Mouse (Mus musculus) layer of hippocampus, postnatal 10 days (tissue): ENCODE measurements around the gene Krt9. TPM values are rescaled to one million over a fixed set of nuclear protein-coding genes. Genes with fewer than 3 reads are reported as not detected.
A peak's percentile ranks its signal among the peaks of the same experiment; 100 is the strongest.

Experiments
- DNase-seq, 2 experiments: peaks; one replicate each; pipeline ENCODE4 v3.0.0; 2021; ENCODE audit warnings: low spot score in 2 of 2
- total RNA-seq, 2 experiments: library from RNA; stranded (reverse); gene quantifications; 2 replicates each; pipeline ENCODE4 v1.2.3; 2021

Krt9 gene
- total RNA-seq, 2 experiments from 2014 or later, result 1.1 to 1.2 TPM

GRCm38 (mm10) chr11:100155497-100156255 lies 37.4 kb downstream of the Krt9 start:
- DNase-seq, result no peak

- DNase-seq, result no peak
These were observed 44.3 kb downstream of the Krt9 start, which contains the start of gene Krt19 for GRCm38 (mm10) chr11:100148615-100149330. TSS of gene Krt19 (minus strand) at chr11:100148665.

- no peak for DNase-seq
These were observed 45.3 kb downstream of the Krt9 start for GRCm38 (mm10) chr11:100147566-100148353.

- no peak for DNase-seq
These were observed 47.0 kb downstream of the Krt9 start for GRCm38 (mm10) chr11:100145858-100146560.

DNA sequence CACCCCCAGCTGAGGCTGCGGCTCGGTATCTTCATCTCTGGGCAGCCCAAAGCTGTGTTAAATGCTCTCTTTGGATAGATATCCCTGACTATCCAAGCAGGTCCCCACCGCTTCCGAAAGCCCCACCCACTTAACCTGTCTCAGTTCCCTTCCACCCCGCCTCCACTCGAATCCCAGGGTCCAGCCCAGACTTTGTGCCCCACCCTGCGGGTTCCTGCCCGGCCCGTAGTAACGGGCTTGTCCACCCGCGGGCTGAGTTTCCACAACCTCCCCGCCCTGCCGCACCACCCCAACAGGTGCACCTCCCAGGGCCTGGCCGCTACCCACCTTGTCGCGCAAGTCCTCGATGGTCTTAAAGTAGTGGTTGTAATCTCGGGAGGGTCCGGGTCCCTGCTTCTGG lies 47.9 kb downstream of the Krt9 start:
- DNase-seq, result no peak

DNA sequence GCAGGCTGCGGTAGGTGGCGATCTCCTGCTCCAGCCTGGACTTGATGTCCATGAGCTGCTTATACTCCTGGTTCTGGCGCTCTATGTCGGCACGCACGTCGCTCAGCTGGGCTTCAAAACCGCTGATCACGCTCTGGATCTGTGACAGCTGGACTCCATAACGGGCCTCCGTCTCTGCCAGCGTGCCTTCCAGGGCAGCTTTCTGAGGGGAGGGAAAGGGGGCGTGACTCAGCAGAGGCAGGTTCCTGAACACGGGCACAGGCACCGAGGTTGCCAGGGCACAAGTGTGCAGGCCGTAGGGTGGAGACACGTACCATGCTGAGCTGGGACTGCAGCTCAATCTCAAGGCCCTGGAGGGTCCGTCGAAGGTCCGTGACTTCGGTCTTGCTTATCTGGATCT lies 52.1 kb downstream of the Krt9 start:
- DNase-seq, result peak; percentile 14 to 20

- DNase-seq, result no peak
These were observed 53.7 kb downstream of the Krt9 start for GRCm38 (mm10) chr11:100139391-100139790.

- no peak for DNase-seq
These were observed 54.2 kb downstream of the Krt9 start for GRCm38 (mm10) chr11:100138809-100139208.

GRCm38 (mm10) chr11:100137693-100138092 lies 55.4 kb downstream of the Krt9 start:
- DNase-seq, result peak in 1 of 2 experiments; percentile 22

Other genes with a start within 250 kb of the Krt9 start
- not detected for gene Krtap9-5, start 244.8 kb downstream of the Krt9 start, total RNA-seq
- gene Krtap29-1, start 214.2 kb downstream of the Krt9 start, total RNA-seq, result not detected
- not detected for gene Krtap16-1, start 206.6 kb downstream of the Krt9 start, total RNA-seq
- gene Krtap17-1, start 199.3 kb downstream of the Krt9 start, total RNA-seq, result not detected
- not detected for gene Krt33a, start 177.0 kb downstream of the Krt9 start, total RNA-seq
- not detected for gene Krt33b, start 163.4 kb downstream of the Krt9 start, total RNA-seq
- gene Krt34, start 151.7 kb downstream of the Krt9 start, total RNA-seq, result not detected
- gene Krt31, start 142.7 kb downstream of the Krt9 start, total RNA-seq, result not detected
- gene Krt32, start 105.0 kb downstream of the Krt9 start, total RNA-seq, result not detected
- not detected for gene Krt35, start 97.0 kb downstream of the Krt9 start, total RNA-seq
- gene Krt36, start 87.6 kb downstream of the Krt9 start, total RNA-seq, result not detected
- gene Krt13, start 71.7 kb downstream of the Krt9 start, total RNA-seq, result not detected
- gene Krt15, start 57.3 kb downstream of the Krt9 start, total RNA-seq, result 1 to 10 TPM; 1.1 to 1.5 TPM
- 1 to 10 TPM in 1 of 2 experiments, under 1 TPM in 1; 0.64 to 1.0 TPM for gene Krt19, start 44.6 kb downstream of the Krt9 start, total RNA-seq
- under 1 TPM in 1 of 2 experiments, not detected in 1; 0.43 TPM for gene Krt14, start 14.3 kb upstream of the Krt9 start, total RNA-seq
- gene Krt16, start 55.7 kb upstream of the Krt9 start, total RNA-seq, result not detected
- not detected for gene Krt17, start 67.8 kb upstream of the Krt9 start, total RNA-seq
- gene Krt42, start 76.6 kb upstream of the Krt9 start, total RNA-seq, result not detected
- gene Eif1, start 126.6 kb upstream of the Krt9 start, total RNA-seq, result 100 to 1,000 TPM; 648 to 674 TPM
- not detected for gene Gast, start 141.2 kb upstream of the Krt9 start, total RNA-seq
- 100 to 1,000 TPM; 124 to 125 TPM for gene Hap1, start 162.9 kb upstream of the Krt9 start, total RNA-seq
- 10 to 100 TPM; 46.2 to 51.1 TPM for gene Jup, start 204.5 kb upstream of the Krt9 start, total RNA-seq
- gene P3h4, start 221.6 kb upstream of the Krt9 start, total RNA-seq, result 1 to 10 TPM; 8.9 TPM
- 10 to 100 TPM; 15.1 to 15.2 TPM for gene Fkbp10, start 222.5 kb upstream of the Krt9 start, total RNA-seq
- 10 to 100 TPM; 60.5 to 66.4 TPM for gene Nt5c3b, start 248.6 kb upstream of the Krt9 start, total RNA-seq
- gene Klhl10, start 248.7 kb upstream of the Krt9 start, total RNA-seq, result 1 to 10 TPM in 1 of 2 experiments, under 1 TPM in 1; 0.98 to 1.1 TPM